Mouse (Mus musculus) lung, adult 2 months (tissue): Measurements from ENCODE around the gene Dnajc5.

ENCODE experiments used
- CTCF ChIP-seq: fragments of 200-500 bp; IDR thresholded peaks from 2 replicates; pipeline ENCODE4 v1.5.1; 2011; ENCODE audit warnings: mild to moderate bottlenecking, low read length, control low read depth; ENCODE audit not compliant: insufficient read depth
- POLR2A ChIP-seq: fragments of 200-500 bp; IDR thresholded peaks from 2 replicates; pipeline ENCODE4 v1.6.1; 2011; ENCODE audit warnings: low read depth, mild to moderate bottlenecking, control low read depth, low read length, borderline replicate concordance; ENCODE audit errors: extremely low read depth

DNA sequence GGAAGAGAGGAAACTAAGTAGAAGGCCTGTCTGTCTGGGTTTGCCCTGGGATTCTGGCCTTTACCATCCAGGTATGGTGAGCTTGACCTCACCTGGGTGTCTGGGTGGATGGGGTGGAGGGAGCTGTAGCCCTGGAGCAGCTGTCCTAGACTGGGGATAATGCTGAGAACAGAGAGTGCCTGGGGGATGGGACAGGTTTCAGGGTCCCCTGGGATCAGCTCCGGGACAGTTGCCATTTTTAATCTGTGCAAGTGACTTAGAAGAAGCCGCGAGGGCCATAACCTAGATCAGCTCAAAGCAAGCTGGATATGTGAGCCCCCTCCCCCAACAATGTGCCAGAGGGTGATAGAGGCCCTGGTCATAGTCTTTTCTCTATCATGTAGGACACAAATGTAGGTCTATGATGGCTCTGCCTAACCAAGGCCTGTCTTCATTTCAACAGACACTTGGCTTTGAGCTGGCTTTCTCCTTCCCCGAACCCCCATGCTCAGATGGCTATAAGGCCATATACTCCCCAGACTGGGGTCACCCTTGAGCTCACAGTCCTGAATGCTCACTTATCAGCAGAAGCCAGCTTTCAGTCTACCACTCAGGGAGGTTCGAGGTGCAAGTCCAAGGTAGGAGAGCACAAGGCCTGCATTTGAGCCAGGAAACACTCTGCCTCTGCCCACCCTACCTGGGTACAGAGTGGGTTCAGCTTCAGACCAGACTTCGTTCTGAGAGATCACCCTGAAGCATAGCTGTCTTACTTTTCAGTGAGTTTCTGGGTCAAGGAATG, 35.6 kb upstream of the Dnajc5 start:
- no peak for TF ChIP-seq CTCF
- TF ChIP-seq POLR2A, result no peak
